Mouse (Mus musculus): ENCODE data around the gene Spaca7.
A peak's percentile ranks its signal among the peaks of the same experiment; 100 is the strongest.

Spaca7 gene

GRCm38 (mm10) chr8:12548255-12548654 is 24.6 kb upstream of the Spaca7 start:
- peaks cover 6% of the 10 kb centered on the region; the same call in 1 of the 2 replicates for H3K27me3 ChIP-seq (ENCODE audit: insufficient read depth, low read length)
- H3K4me3 ChIP-seq (replicated peaks; ENCODE audit: low read length), result peak overlapping the region; percentile 26; the same call in 1 of the 2 replicates
- TF ChIP-seq POU5F1 (IDR thresholded peaks at IDR 0.05; ENCODE audit: borderline replicate concordance, low read length) (no peak), NANOG (IDR thresholded peaks at IDR 0.05; ENCODE audit: borderline replicate concordance, low read length) (no peak), CTCF (conservative IDR thresholded peaks at IDR 0.05; ENCODE audit: low read length) (no peak)
- H3K4me1 ChIP-seq (replicated peaks; ENCODE audit: low read depth, low read length), result peaks cover 61% of the 10 kb centered on the region
- peaks cover 6% of the 10 kb centered on the region for H3K9me3 ChIP-seq (ENCODE audit: low read length)
- no peaks in the 10 kb centered on the region for H3K36me3 ChIP-seq (ENCODE audit: insufficient read depth, low read length)

DNA sequence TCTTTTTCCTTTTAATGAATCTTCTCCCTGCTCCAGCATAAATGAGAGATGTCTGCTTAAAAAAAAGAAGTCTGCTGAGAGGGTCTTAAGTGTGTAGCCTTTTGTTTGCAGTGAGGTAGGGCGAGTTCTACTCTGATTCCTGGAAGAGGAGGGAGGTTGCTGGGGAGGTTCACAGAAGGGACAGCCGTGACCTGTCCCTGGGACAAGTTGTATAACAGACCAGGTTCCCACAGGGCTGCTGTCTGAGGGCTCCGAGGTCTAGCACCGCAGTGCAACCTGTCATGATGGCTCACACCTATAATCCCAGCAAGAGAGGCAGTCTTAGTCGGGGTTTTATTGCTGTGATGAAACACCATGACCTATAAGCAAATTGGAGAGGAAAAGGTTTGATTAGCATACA is 24.1 kb upstream of the Spaca7 start:
- Histone ChIP-seq H3K9me3 (ENCODE audit: low read length) (peaks cover 6% of the 10 kb centered on the region), H3K36me3 (ENCODE audit: insufficient read depth, low read length) (no peaks in the 10 kb centered on the region), H3K4me3 (replicated peaks; ENCODE audit: low read length) (no peak overlapping the region), H3K4me1 (replicated peaks; ENCODE audit: low read depth, low read length) (peaks cover 59% of the 10 kb centered on the region), H3K27me3 (ENCODE audit: insufficient read depth, low read length) (peaks cover 5% of the 10 kb centered on the region; the same call in 1 of the 2 replicates)
- TF ChIP-seq CTCF (conservative IDR thresholded peaks at IDR 0.05; ENCODE audit: low read length) (no peak), POU5F1 (IDR thresholded peaks at IDR 0.05; ENCODE audit: borderline replicate concordance, low read length) (no peak), NANOG (IDR thresholded peaks at IDR 0.05; ENCODE audit: borderline replicate concordance, low read length) (no peak)

- Histone ChIP-seq H3K4me1 (replicated peaks; ENCODE audit: low read depth, low read length) (peaks cover 8% of the 10 kb centered on the region), H3K9me3 (ENCODE audit: low read length) (peaks cover 6% of the 10 kb centered on the region), H3K4me3 (replicated peaks; ENCODE audit: low read length) (no peak overlapping the region), H3K27me3 (ENCODE audit: insufficient read depth, low read length) (peaks cover 29% of the 10 kb centered on the region), H3K36me3 (ENCODE audit: insufficient read depth, low read length) (no peaks in the 10 kb centered on the region)
- no peak for TF ChIP-seq POU5F1 (IDR thresholded peaks at IDR 0.05; ENCODE audit: borderline replicate concordance, low read length)
- no peak for TF ChIP-seq NANOG (IDR thresholded peaks at IDR 0.05; ENCODE audit: borderline replicate concordance, low read length)
- peak; percentile 28 for TF ChIP-seq CTCF (conservative IDR thresholded peaks at IDR 0.05; ENCODE audit: low read length)
Observed at GRCm38 (mm10) chr8:12555515-12556145, 17.2 kb upstream of the Spaca7 start.

GRCm38 (mm10) chr8:12558786-12559185 is 14.0 kb upstream of the Spaca7 start:
- Histone ChIP-seq H3K36me3 (ENCODE audit: insufficient read depth, low read length) (no peaks in the 10 kb centered on the region), H3K9me3 (ENCODE audit: low read length) (no peaks in the 10 kb centered on the region), H3K4me3 (replicated peaks; ENCODE audit: low read length) (no peak overlapping the region), H3K27me3 (ENCODE audit: insufficient read depth, low read length) (peaks cover 46% of the 10 kb centered on the region), H3K4me1 (replicated peaks; ENCODE audit: low read depth, low read length) (peaks cover 11% of the 10 kb centered on the region)
- no peak for TF ChIP-seq CTCF (conservative IDR thresholded peaks at IDR 0.05; ENCODE audit: low read length)
- TF ChIP-seq NANOG (IDR thresholded peaks at IDR 0.05; ENCODE audit: borderline replicate concordance, low read length), result no peak
- TF ChIP-seq POU5F1 (IDR thresholded peaks at IDR 0.05; ENCODE audit: borderline replicate concordance, low read length), result no peak

DNA sequence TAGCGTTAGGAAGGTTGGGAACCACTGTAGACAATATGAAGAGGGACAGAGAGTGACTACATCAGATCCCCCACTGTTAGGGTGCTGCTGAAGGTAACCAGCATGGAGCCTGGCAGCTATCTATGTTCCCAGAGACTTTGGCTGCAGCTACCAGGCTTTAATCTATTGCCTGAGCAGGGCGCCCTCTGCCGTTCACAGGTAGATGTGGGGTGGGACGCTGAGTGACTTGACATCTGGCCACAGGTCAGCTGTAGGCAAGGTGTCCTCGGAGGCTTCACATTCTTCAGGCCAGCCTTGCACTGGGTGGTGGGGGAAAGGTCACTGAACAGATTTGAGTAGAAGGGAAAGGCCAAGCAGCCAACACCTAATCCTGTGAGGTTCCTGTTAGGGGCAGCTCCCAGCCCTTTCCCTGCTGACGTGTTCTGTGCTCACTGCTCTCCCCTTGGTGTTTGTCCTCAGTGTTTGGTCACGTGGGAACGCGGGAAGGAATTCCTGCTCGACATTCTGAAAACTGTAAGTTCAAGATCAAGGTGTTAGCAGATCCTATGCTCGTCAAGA is 11.3 kb upstream of the Spaca7 start:
- no peaks in the 10 kb centered on the region for H3K9me3 ChIP-seq (ENCODE audit: low read length)
- peaks cover 4% of the 10 kb centered on the region; the same call in 1 of the 2 replicates for H3K4me1 ChIP-seq (replicated peaks; ENCODE audit: low read depth, low read length)
- H3K27me3 ChIP-seq (ENCODE audit: insufficient read depth, low read length), result peaks cover 50% of the 10 kb centered on the region
- no peak overlapping the region for H3K4me3 ChIP-seq (replicated peaks; ENCODE audit: low read length)
- no peak for TF ChIP-seq NANOG (IDR thresholded peaks at IDR 0.05; ENCODE audit: borderline replicate concordance, low read length)
- peak; percentile 68 for TF ChIP-seq CTCF (conservative IDR thresholded peaks at IDR 0.05; ENCODE audit: low read length)
- no peaks in the 10 kb centered on the region for H3K36me3 ChIP-seq (ENCODE audit: insufficient read depth, low read length)

- Histone ChIP-seq H3K4me3 (replicated peaks; ENCODE audit: low read length) (no peak overlapping the region), H3K36me3 (ENCODE audit: insufficient read depth, low read length) (no peaks in the 10 kb centered on the region), H3K4me1 (replicated peaks; ENCODE audit: low read depth, low read length) (peaks cover 4% of the 10 kb centered on the region; the same call in 1 of the 2 replicates), H3K27me3 (ENCODE audit: insufficient read depth, low read length) (peaks cover 37% of the 10 kb centered on the region), H3K9me3 (ENCODE audit: low read length) (no peaks in the 10 kb centered on the region)
- TF ChIP-seq POU5F1 (IDR thresholded peaks at IDR 0.05; ENCODE audit: borderline replicate concordance, low read length) (no peak), CTCF (conservative IDR thresholded peaks at IDR 0.05; ENCODE audit: low read length) (peak; percentile 91)
Observed at GRCm38 (mm10) chr8:12564307-12564706, 8.5 kb upstream of the Spaca7 start.

DNA sequence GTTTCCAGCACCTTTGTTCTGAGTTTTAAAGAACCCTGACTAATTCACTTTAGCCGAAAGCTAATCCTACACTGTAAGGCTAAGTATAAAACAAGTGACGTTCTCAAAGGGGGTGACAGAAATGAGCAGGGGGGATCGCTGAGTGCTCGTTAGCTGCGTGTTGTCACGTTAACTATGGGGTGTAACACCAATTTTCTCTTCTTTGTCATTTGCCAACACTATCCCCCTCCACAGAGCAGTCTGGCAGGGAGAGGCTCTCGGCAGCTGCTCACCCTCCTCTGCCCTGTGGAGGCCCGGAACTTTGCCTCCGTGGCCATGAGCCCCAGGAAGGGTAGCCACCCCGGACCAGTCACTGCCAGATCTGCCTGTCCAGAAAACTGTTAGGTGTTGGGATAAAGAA is 7.3 kb upstream of the Spaca7 start:
- H3K9me3 ChIP-seq (ENCODE audit: low read length), result no peaks in the 10 kb centered on the region
- H3K36me3 ChIP-seq (ENCODE audit: insufficient read depth, low read length), result no peaks in the 10 kb centered on the region
- peaks cover 4% of the 10 kb centered on the region; the same call in 1 of the 2 replicates for H3K4me1 ChIP-seq (replicated peaks; ENCODE audit: low read depth, low read length)
- H3K4me3 ChIP-seq (replicated peaks; ENCODE audit: low read length), result no peak overlapping the region
- TF ChIP-seq NANOG (IDR thresholded peaks at IDR 0.05; ENCODE audit: borderline replicate concordance, low read length) (no peak), POU5F1 (IDR thresholded peaks at IDR 0.05; ENCODE audit: borderline replicate concordance, low read length) (no peak), CTCF (conservative IDR thresholded peaks at IDR 0.05; ENCODE audit: low read length) (no peak)
- peaks cover 28% of the 10 kb centered on the region for H3K27me3 ChIP-seq (ENCODE audit: insufficient read depth, low read length)

- Histone ChIP-seq H3K4me3 (replicated peaks; ENCODE audit: low read length) (no peak overlapping the region), H3K9me3 (ENCODE audit: low read length) (no peaks in the 10 kb centered on the region)
- TF ChIP-seq POU5F1 (IDR thresholded peaks at IDR 0.05; ENCODE audit: borderline replicate concordance, low read length) (no peak), CTCF (conservative IDR thresholded peaks at IDR 0.05; ENCODE audit: low read length) (no peak), NANOG (IDR thresholded peaks at IDR 0.05; ENCODE audit: borderline replicate concordance, low read length) (no peak)
Observed at GRCm38 (mm10) chr8:12566509-12566908, 6.3 kb upstream of the Spaca7 start.

More at GRCm38 (mm10) chr8:12566509-12566908, 6.3 kb upstream of the Spaca7 start:
- Histone ChIP-seq H3K36me3 (ENCODE audit: insufficient read depth, low read length) (no peaks in the 10 kb centered on the region), H3K27me3 (ENCODE audit: insufficient read depth, low read length) (peaks cover 23% of the 10 kb centered on the region), H3K4me1 (replicated peaks; ENCODE audit: low read depth, low read length) (peaks cover 3% of the 10 kb centered on the region; the same call in 1 of the 2 replicates)

Measured in E14TG2a.4 (cell line).